Mouse (Mus musculus) hindlimb bud, embryonic 11.5 days (tissue): ENCODE data around the gene Slc45a3.

Experiments
- DNase-seq: peaks from one replicate; pipeline ENCODE4 v3.0.0-alpha.2; 2012; ENCODE audit warnings: low read depth, low spot score; ENCODE audit errors: extremely low spot score

Gene Slc45a3

DNA sequence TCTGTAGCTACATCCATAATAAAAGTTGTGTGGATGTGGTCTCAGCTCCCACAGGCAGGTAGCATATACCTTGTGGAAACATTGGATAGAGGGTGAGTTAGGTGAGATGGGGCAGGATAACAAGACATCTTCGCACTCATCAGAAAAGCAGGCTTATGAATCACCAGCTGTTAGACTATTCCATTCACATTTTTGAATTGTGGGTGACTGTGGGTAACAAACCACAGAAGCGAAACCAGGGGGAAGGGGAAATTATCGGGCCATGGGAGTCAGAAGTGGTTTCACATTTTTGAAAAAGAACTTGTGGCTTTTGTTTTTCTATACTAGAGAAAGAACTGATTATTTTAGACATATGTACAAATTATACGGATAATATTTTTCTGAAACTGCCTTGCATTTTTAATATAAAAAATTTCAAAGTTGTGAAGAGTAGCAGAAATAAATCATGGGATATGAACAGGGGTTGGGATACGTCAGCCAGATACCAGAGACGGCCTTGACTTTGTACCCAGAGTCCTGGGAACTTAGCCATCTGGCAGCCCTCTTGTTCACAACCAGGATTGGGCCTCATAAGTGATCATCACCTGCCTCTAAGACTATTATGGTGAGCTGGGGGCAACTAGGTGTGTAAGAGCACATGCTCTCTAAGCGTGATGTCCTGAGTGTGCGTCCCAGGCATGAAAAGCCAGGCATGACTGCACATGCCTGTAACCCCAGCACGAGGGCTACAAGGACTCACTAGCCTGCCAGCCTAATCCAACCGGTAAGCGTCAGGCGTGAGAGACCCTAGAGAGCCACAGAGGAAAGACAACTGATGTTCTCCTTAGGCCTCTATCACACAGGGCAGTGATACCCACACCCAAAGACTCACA is 30.6 kb downstream of the Slc45a3 start:
- no peak for DNase-seq

DNA sequence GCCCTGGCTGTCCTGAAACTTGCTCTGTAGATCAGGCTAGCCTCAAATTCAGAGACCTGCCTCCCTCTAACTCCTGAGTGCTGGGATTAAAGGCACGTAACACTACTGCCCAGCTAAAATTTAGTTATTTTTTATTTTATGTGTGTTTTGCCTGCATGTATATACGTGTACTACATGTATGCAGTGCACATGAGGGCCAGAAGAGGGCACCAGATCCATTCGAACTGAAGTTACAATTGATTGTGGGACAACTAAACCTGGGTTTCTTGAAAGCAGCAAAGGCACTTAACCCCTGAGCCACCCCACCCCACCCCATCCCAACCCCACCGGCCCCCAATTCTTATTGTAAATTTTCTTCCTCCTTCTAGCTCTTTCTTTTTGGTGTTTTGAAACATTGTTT is 32.3 kb downstream of the Slc45a3 start:
- DNase-seq, result no peak

- no peak for DNase-seq
Measured at GRCm38 (mm10) chr1:132000506-132000905, 37.7 kb downstream of the Slc45a3 start.

GRCm38 (mm10) chr1:132001880-132002330 is 39.1 kb downstream of the Slc45a3 start:
- no peak for DNase-seq

- DNase-seq, result no peak
Measured at GRCm38 (mm10) chr1:132003111-132003510, 40.3 kb downstream of the Slc45a3 start.

GRCm38 (mm10) chr1:132003817-132004216 is 41.0 kb downstream of the Slc45a3 start:
- DNase-seq, result no peak

DNA sequence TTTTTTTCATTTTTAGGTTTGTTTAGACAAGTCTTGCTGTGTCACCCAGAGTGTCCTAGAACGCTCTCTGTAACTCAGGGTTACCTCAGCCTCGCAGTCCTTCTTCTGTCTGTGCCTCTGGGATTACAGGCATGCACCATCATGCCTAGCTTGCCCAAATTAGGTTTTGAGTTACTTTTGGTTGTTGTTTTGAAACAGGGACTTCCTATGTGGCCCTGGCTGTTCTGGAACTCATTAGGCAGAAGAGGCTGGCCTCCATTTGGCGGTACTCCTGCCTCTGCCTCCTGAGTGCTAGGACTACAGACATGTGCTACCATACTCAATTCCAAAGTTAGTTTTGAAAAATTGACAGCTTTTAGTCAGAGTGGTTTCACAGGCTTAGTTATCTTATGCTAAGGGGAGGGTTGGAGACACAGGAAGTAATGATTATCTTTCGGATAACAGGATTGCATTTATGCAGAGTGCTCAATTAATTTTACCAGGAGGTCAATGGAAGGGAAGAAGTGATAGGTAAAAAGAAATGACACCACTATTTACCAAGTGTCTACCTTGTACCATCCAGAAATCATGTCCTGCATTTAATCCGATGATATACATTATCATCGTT is 41.9 kb downstream of the Slc45a3 start:
- DNase-seq, result no peak

DNA sequence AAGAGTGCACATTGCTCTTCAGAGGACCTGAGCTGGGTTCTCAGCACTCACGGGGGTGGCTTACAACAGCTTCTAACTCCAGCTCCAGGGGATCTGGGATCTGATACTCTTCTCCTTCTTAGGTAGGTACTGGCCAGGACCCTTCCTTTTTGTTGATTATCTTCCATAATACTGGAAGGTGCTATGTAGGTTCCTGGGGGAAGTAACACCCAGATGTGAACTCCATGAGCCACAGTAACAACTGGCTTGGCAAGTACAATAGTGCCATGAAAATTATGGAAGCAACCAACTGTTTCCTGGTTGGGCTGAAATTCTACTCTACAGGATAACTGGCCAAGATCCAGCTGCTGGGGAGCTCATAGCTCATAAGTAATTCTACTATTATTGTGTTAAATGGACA is 42.7 kb downstream of the Slc45a3 start:
- DNase-seq, result no peak

DNA sequence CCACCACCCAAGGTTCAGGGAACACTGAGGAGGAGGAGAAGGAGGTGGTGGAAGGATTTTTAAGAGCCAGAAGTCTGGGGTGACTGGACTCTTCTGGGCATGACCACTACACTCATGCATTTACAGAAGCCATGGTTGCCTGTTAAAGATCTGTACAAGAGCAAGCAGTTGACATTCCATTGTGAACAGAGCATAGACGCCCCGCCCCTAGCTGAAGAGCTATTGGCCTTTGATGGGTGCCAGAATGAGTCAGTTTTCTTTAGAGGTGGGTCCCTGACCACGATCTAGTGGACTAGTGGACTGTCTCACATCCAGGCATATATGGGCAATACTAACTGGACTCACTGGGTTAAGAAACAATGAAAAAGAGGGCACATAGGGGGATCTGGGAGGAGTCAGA is 43.3 kb downstream of the Slc45a3 start:
- DNase-seq, result no peak

- DNase-seq, result no peak
Measured at GRCm38 (mm10) chr1:132006721-132007120, 44.0 kb downstream of the Slc45a3 start.

GRCm38 (mm10) chr1:132007282-132007815 is 44.6 kb downstream of the Slc45a3 start, which contains the start of gene Elk4:
Gene Elk4, plus strand, starts transcription at chr1:132007607.
- DNase-seq, result no peak

- no peak for DNase-seq
Measured at GRCm38 (mm10) chr1:132007828-132008827, 45.4 kb downstream of the Slc45a3 start.

- DNase-seq, result no peak
Measured at GRCm38 (mm10) chr1:132008881-132009644, 46.3 kb downstream of the Slc45a3 start.

- no peak for DNase-seq
Measured at GRCm38 (mm10) chr1:132010632-132011501, 48.1 kb downstream of the Slc45a3 start.

- DNase-seq, result no peak
Measured at GRCm38 (mm10) chr1:132011785-132012184, 49.0 kb downstream of the Slc45a3 start.

GRCm38 (mm10) chr1:132012861-132013260 is 50.1 kb downstream of the Slc45a3 start:
- no peak for DNase-seq

- DNase-seq, result no peak
Measured at GRCm38 (mm10) chr1:132014800-132015199, 52.0 kb downstream of the Slc45a3 start.

- DNase-seq, result no peak
Measured at GRCm38 (mm10) chr1:132016691-132017090, 53.9 kb downstream of the Slc45a3 start.

DNA sequence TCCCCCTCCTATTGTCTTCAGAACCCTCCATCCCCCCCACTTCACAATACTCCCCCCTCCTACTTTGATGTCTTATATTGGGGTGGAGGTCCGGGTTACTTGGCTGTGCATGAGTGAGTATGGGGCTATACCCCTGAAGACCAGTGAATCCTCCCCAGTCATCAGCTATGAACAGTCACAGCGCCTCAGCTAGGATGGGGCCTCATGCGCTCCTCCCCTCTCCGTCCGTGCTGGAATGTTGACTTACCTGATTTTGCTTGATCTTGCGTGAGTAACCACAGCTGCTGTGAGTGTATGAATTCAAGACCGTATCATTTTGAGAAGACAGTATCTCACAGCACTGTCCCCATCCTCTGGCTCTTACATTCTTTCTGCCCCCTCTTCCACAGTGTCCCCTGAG is 57.1 kb downstream of the Slc45a3 start:
- DNase-seq, result no peak
